In the genomic region with DNA sequence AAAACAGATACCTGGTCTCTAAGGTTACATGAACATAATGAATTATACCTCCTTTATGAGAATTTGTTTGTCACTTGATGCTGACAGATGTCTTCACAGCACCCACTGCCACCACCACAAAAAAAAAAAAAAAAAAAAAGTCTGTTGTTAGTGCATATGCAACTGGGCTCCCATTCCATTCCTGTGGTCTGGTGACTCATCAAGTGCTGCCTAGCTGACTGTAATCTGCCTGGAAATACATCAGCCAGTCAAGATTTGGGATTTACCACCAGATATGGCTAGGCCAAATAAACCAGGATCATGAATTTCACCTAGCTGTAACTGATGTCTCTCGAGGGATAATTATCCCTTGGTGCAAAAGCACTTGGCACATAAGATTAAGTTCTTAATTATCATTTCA, we compare ENCODE assay signal across 12 mouse cellular contexts.
"Had no signal": no experiment of that assay in that cellular context is flagged by ENCODE, and none has a peak within 500 bp of the region (broad histone marks: within the 10 kb centered on the region; RNA-seq: fewer than 3 reads in every experiment).

No protein-coding gene starts in this region.

- DNase-seq: layer of hippocampus, adult 9-11 months; liver; liver, embryonic 13.5 days; liver, postnatal 0 days; right cerebral cortex, adult 18-20 months; right cerebral cortex, postnatal 25 days; thymus, postnatal 4 days had no signal

- H3K9ac ChIP-seq: limb, embryonic 12.5 days; liver, embryonic 13.5 days; liver, postnatal 0 days; lung, embryonic 15.5 days; midbrain, embryonic 13.5 days; neural tube, embryonic 15.5 days had no signal

- ATAC-seq: midbrain, embryonic 13.5 days had no signal

- H3K4me1 ChIP-seq: limb, embryonic 12.5 days; liver, embryonic 13.5 days; midbrain, embryonic 13.5 days; neural tube, embryonic 15.5 days had no signal

- H3K9me3 ChIP-seq: limb, embryonic 12.5 days; liver, embryonic 13.5 days; lung, embryonic 15.5 days; midbrain, embryonic 13.5 days; neural tube, embryonic 15.5 days had no signal

- H3K36me3 ChIP-seq: limb, embryonic 12.5 days; liver, embryonic 13.5 days; lung, embryonic 15.5 days; midbrain, embryonic 13.5 days; neural tube, embryonic 15.5 days had no signal

- H3K4me2 ChIP-seq: limb, embryonic 12.5 days; liver, embryonic 13.5 days; lung, embryonic 15.5 days; midbrain, embryonic 13.5 days; neural tube, embryonic 15.5 days had no signal

- H3K27me3 ChIP-seq: limb, embryonic 12.5 days; liver, embryonic 13.5 days; lung, embryonic 15.5 days; midbrain, embryonic 13.5 days; neural tube, embryonic 15.5 days had no signal

- H3K4me3 ChIP-seq: limb, embryonic 12.5 days; liver, embryonic 13.5 days; lung, embryonic 15.5 days; midbrain, embryonic 13.5 days; neural tube, embryonic 15.5 days had no signal

- H3K27ac ChIP-seq: limb, embryonic 12.5 days; liver, embryonic 13.5 days; lung, embryonic 15.5 days; midbrain, embryonic 13.5 days; neural tube, embryonic 15.5 days; stomach, postnatal 0 days had no signal
